Mouse (Mus musculus): ENCODE data around the gene Foxj1. TPM values are rescaled to one million over a fixed set of nuclear protein-coding genes. Genes with fewer than 3 reads are reported as not detected.
"Not testable (repeated sequence)": the region's sequence is repeated elsewhere in the genome, so short reads cannot be mapped to it uniquely, and the experiment has no call there.

Gene Foxj1
- total RNA-seq (2021), result 1 to 10 TPM; 4.2 to 4.4 TPM
- long read RNA-seq, experiment 1, partial matches to known transcripts, result 0 of 2 reads
- long read RNA-seq, experiment 1, other reads (novel, unspliced or antisense), result 0 of 2 reads
- long read RNA-seq, experiment 2, partial matches to known transcripts, result 1 of 2 reads
- long read RNA-seq, experiment 2, other reads (novel, unspliced or antisense), result 1 of 2 reads

DNA sequence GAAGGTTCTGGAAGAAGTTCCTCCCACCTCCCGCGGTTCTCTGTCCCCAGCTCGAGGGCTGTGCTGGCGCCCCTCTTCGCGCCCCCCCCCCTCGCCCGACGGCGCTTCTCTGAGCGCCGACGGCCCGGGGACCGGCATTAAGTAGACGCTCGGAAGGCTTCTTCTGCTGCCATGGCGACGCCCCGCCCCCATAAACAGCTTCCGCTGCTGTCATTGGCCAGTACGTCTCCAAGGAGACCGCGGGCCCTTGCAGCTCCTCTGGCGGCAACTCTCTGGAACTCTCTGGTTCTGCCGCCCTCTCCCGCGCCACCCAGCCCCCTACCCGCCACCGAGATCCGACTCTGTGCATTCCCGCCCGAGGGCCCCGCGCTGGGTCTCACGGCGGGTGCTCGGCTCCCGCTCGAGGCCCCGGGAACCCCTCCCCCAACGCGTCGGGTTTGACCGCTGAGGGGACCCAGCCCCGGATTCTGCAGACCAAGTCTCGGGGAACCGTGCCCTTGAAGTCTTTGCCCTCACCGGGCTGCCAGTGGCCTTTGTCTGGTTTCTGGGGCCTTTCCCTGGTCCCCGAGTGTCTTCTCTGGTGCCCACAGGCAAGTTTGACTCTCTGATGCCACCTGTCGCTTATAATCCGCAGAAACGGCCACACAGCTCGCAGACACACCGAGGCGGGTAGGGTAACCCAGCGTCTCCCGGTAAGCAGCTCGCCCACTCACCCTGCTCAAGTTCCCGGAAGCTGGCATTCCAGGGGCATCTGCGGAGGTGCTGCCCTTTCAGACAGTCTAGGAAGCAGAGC lies at the start of gene Foxj1:
TSS of gene Foxj1 (minus strand) at position 156 of the 793 bp plus-strand sequence.
- Histone ChIP-seq H3K27ac (peak within 1 kb of the TSS; percentile 68; the same call in 1 of the 2 replicates), H3K4me3 (peak within 1 kb of the TSS; percentile 59)
- intact Hi-C loops (cut with DNase I), result loop anchor here (1.0 kb wide), 1 partner anchor 16 kb away; no protein-coding TSS in a partner anchor
- peak; percentile 96 for DNase-seq (ENCODE audit: extremely low spot score in 1 of 2, low spot score in 2 of 2)
- TF ChIP-seq CTCF (IDR thresholded peaks at IDR 0.05), result peak; percentile 34

DNA sequence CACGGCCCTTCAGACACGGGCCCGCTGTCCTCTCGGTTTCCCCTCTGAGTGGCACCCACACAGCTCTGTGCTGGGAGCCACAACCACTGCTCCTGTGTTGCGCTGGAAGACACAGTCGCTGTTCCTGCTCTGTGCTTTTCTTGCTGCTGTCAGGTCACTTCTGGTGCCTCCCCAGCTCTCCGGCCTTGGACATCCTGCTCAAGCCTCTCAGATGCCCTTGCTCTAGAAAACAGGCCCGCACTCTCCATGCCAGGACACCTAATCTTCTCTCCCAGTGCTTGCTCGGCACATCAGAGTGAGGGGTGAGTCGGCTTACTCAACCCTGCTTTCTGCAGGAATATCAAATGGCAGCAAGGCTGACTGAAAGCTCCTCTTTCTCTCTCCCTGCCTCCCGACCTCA lies 49.0 kb upstream of the Foxj1 start:
- no peak for TF ChIP-seq CTCF (IDR thresholded peaks at IDR 0.05)
- intact Hi-C loops (cut with DNase I), result no loop called here
- H3K27ac ChIP-seq, result no peak overlapping the region
- no peak for DNase-seq (ENCODE audit: extremely low spot score in 1 of 2, low spot score in 2 of 2)
- no peak overlapping the region for H3K4me3 ChIP-seq

DNA sequence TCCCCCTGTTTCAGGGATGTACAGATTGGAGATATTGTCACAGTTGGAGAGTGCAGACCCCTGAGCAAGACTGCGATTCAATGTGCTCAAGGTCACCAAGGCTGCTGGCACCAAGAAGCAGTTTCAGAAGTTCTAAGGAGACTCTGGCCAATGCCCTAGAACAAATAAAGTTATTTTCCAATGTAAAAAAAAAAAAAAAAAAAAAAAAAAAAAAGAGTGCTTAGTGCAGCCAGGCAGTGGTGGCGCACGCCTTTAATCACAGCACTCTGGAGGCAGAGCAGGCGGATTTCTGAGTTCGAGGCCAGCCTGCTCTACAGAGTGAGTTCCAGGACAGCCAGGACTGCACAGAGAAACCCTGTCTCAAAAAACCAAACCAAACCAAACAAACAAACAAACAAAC lies 47.9 kb upstream of the Foxj1 start:
- H3K4me3 ChIP-seq; DNase-seq (ENCODE audit: extremely low spot score in 1 of 2, low spot score in 2 of 2); H3K27ac ChIP-seq; intact Hi-C loops (cut with DNase I): not testable (repeated sequence)

DNA sequence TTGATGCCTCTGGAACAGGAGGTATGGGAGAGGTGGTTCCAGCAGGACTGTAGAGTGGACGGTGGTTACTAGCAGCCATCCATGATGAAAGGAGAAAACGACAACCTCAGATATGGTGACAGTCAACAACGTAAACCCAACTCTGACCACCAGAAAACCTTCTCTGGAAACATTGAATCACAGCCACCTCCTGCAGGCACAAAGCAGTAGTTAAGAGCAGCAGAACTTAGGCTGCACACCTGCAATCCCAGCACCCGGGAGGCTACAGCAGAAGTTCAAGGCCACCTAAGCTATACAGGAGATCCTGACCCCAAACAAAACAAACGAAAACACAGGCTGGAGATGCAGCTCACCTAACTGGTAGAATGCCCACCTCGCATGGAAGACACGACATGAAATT lies 45.6 kb upstream of the Foxj1 start:
- no peak overlapping the region for H3K27ac ChIP-seq
- H3K4me3 ChIP-seq, result no peak overlapping the region
- intact Hi-C loops (cut with DNase I), result no loop called here
- TF ChIP-seq CTCF (IDR thresholded peaks at IDR 0.05), result no peak
- no peak for DNase-seq (ENCODE audit: extremely low spot score in 1 of 2, low spot score in 2 of 2)

DNA sequence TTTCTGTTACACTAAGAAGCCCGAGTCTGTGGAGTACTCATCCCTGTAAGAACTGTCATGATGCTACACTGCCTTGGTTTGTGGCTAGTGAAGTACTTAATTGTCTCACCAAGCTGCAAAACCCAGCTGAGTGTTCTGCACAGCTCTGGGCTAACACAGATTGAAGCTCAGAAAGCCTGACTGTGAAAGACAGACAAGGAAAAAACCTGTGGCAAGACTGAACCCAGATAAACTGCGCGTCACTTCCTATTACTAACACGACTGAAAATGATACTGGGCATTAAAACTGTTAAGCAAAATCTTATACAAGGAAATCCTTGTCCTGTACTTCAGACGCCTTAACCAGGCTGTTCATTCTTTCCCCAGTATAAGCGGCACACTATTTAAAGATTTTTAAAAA lies 44.3 kb upstream of the Foxj1 start:
- intact Hi-C loops (cut with DNase I), result no loop called here
- no peak for TF ChIP-seq CTCF (IDR thresholded peaks at IDR 0.05)
- no peak for DNase-seq (ENCODE audit: extremely low spot score in 1 of 2, low spot score in 2 of 2)
- H3K4me3 ChIP-seq, result no peak overlapping the region
- no peak overlapping the region for H3K27ac ChIP-seq

DNA sequence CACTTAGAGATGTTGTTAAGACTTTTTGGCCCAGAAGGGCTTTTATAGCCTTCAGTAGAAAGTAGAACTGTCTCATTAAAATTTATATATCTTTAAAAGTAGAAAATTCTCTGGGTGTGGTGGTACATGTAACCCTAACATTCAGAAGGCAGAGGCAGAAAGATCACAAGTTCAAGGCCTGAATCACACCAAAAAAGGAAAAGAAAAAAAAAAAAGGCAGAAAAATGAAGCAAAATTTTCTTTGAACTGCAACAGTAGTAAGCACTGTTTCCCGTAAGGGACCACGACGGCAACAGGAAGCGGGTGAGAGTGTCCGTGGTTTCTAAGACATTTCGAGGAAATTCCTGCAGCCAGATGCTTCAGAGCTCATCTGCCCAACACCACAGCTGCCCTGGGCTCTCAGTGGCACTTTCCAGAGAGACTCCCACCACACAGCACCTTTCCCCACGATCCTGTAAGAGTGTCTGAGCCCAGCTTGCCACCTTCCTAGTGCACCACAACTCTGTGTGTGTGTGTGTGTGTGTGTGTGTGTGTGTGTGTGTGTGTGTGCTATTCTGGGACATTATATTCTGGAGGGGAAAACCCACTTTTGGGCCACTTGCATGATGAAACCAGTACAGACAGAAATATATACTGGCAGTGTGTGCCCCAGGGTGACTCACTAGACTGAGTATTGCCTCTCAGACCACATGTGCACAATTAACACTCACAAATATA lies 41.9 kb upstream of the Foxj1 start:
- no peak overlapping the region for H3K4me3 ChIP-seq
- no peak for TF ChIP-seq CTCF (IDR thresholded peaks at IDR 0.05)
- intact Hi-C loops (cut with DNase I), result no loop called here
- no peak overlapping the region for H3K27ac ChIP-seq
- no peak for DNase-seq (ENCODE audit: extremely low spot score in 1 of 2, low spot score in 2 of 2)

DNA sequence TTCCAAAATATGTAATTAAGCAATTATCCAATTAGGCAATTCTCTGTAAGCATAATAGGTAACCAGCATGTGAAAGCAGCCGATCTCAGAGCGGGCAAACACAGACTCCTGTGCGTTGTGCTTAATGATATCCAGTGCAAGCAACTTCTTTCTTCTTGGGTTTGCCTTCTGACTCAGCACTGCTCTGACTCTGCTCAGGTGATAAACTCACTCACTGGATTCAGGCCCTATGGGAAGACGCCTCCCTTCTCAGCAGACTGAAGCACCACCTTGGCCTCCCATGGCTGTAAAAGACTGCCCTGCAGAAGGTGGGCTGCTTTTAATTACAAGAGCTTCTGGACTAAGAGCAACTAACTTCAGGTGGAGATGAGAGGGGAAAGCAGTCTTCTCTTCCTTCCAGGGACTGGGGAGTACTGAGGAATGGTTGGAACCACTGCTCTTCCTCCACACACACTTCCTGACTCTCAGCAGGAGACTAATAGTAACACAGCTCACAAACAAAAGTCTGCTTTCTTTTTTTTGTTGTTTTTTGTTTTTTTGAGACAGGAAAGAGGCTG lies 36.8 kb upstream of the Foxj1 start:
- H3K4me3 ChIP-seq, result no peak overlapping the region
- intact Hi-C loops (cut with DNase I), result no loop called here
- no peak for DNase-seq (ENCODE audit: extremely low spot score in 1 of 2, low spot score in 2 of 2)
- no peak overlapping the region for H3K27ac ChIP-seq
- TF ChIP-seq CTCF (IDR thresholded peaks at IDR 0.05), result no peak

DNA sequence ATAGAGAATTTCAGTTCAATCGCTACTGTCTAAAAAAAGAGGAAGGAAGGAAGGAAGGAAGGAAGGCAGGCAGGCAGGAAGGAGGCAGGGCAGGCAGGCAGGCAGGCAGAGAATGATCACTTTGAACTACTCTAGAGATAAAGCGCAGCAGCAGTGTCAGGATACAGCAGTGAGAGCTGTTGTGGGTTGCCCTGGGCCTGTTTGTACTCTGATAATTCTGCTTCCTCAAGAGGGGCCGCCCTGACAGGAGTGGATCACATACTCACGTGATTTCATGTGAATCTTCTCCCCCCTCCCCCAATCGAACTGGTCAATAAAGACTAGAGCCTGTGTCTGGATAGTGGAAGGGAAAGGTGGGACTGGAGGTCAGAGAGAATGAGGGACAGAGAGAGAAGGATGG lies 34.4 kb upstream of the Foxj1 start:
- Histone ChIP-seq H3K27ac (no peak overlapping the region), H3K4me3 (no peak overlapping the region)
- no peak for DNase-seq (ENCODE audit: extremely low spot score in 1 of 2, low spot score in 2 of 2)
- intact Hi-C loops (cut with DNase I), result loop anchor here (2.0 kb wide), 2 partner anchors 51 to 77 kb away; no protein-coding TSS in a partner anchor
- TF ChIP-seq CTCF (IDR thresholded peaks at IDR 0.05), result no peak

DNA sequence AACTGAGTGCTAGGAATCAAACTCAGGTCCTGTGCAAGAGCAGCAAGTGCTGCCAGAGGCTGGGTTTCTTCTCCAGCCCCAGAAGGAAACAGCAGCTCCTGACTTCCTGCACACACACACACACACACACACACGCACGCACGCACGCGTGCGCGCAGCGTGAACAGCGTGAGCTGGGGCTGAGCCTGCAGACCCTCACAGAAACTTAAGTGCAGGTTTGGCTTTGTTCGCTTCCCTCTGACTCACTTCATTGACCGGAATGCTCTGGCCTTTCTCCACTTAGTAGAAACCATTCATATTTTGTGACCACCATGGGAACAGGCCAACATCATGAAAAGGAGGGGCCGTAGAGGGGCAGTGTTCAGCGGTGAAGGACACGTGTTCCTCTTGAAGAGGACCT lies 33.9 kb upstream of the Foxj1 start:
- H3K27ac ChIP-seq, result no peak overlapping the region
- H3K4me3 ChIP-seq, result no peak overlapping the region
- DNase-seq (ENCODE audit: extremely low spot score in 1 of 2, low spot score in 2 of 2), result no peak
- intact Hi-C loops (cut with DNase I), result loop anchor here (2.0 kb wide), 2 partner anchors 50 to 78 kb away; no protein-coding TSS in a partner anchor
- TF ChIP-seq CTCF (IDR thresholded peaks at IDR 0.05), result no peak

DNA sequence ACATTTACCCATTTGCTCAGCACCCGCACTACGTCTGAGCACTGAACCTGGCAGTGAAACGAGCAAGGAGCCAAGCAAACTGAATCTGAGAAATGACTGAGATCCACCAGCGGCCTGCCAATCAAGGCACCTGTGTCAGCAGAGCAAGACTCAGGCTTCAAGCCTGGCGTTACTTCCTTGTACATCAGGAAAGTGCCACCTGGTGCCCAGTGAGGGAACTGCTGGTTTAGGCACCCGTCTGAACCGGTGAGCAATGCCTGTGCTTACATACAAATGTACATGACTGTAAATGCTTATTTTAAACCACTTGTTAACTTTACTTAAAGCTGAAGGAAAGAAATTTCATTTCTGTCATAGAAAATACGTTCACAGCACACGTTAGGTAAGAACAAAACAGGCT lies 32.9 kb upstream of the Foxj1 start:
- intact Hi-C loops (cut with DNase I), result loop anchor here (2.0 kb wide), 2 partner anchors 49 to 79 kb away; no protein-coding TSS in a partner anchor
- peak; percentile 73 to 82 for DNase-seq (ENCODE audit: extremely low spot score in 1 of 2, low spot score in 2 of 2)
- no peak overlapping the region for H3K27ac ChIP-seq
- H3K4me3 ChIP-seq, result no peak overlapping the region
- TF ChIP-seq CTCF (IDR thresholded peaks at IDR 0.05), result peak; percentile 90

DNA sequence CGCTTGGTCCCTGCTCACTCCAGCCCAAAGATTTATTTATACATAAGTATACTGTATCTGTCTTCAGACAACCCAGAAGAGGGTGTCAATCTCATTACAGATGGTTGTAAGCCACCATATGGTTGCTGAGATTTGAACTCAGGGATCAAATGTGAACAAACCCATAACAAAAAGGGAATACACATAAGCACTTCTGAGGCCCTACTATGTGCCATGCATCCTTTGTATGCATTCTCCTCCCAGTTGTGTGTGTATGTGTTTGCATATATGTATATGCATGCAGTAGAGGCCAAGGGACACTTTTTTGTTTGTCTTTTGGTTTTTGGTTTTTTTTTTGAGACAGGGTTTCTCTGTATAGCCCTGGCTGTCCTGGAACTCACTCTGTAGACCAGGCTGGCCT lies 31.4 kb upstream of the Foxj1 start:
- no peak overlapping the region for H3K4me3 ChIP-seq
- H3K27ac ChIP-seq, result no peak overlapping the region
- DNase-seq (ENCODE audit: extremely low spot score in 1 of 2, low spot score in 2 of 2), result no peak
- no peak for TF ChIP-seq CTCF (IDR thresholded peaks at IDR 0.05)
- intact Hi-C loops (cut with DNase I), result no loop called here

DNA sequence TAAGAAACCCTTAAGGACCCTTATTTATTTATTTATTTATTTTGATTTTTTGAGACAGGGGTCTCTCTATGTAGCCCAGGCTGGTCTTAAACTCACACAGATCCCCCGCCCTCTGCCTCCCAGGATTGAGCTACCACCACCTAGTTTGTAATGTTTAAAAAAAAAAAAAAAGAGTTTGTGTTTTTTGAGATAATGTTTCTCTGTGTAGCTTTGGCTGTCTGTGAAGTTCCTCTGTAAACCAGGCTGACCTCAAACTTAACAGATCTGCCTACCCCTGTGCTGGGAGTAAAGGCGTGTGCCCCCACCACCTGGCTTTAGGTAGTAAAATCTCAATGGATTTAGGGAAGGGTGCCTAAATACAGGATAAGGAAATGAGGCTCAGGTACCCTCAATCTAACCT lies 30.9 kb upstream of the Foxj1 start:
- intact Hi-C loops (cut with DNase I), result no loop called here

More for the DNA sequence above, 30.9 kb upstream of the Foxj1 start:
- DNase-seq (ENCODE audit: extremely low spot score in 1 of 2, low spot score in 2 of 2), result no peak
- Histone ChIP-seq H3K4me3 (no peak overlapping the region), H3K27ac (no peak overlapping the region)
- TF ChIP-seq CTCF (IDR thresholded peaks at IDR 0.05), result no peak

Data from left cerebral cortex, adult 2 months (tissue).